In genomic region chr6:34710848-34711247, GRCm38 (mm10) we compare ENCODE assay signal across 8 mouse cellular contexts.
DNase-seq lines count a peak whose midpoint lies in the region; ATAC-seq and TF ChIP-seq lines count a peak whose summit lies in the region.

No protein-coding gene starts in this region.

- H3K4me2 ChIP-seq in embryonic facial prominence, embryonic 13.5 days, result peak overlapping the region; percentile 73
- peak overlapping the region; percentile 60 for H3K4me2 ChIP-seq in limb, embryonic 11.5 days (ENCODE audit: low read depth, severe bottlenecking)
- peak overlapping the region; percentile 52 for H3K4me2 ChIP-seq in stomach, embryonic 14.5 days (replicated peaks; ENCODE audit: low read depth, low read length)

- no peaks in the 10 kb centered on the region for H3K27me3 ChIP-seq in liver, adult 2 months (ENCODE audit: control insufficient read depth, insufficient read depth, low read length)
- H3K27me3 ChIP-seq in embryonic facial prominence, embryonic 13.5 days, result no peaks in the 10 kb centered on the region
- H3K27me3 ChIP-seq in limb, embryonic 11.5 days (ENCODE audit: control insufficient read depth, insufficient read depth, low read length), result no peaks in the 10 kb centered on the region
- no peaks in the 10 kb centered on the region for H3K27me3 ChIP-seq in stomach, embryonic 14.5 days (ENCODE audit: control insufficient read depth, insufficient read depth, low read length)

- H3K36me3 ChIP-seq in liver, adult 2 months (ENCODE audit: control insufficient read depth, insufficient read depth, low read length), result no peaks in the 10 kb centered on the region
- H3K36me3 ChIP-seq in embryonic facial prominence, embryonic 13.5 days, result peaks cover 6% of the 10 kb centered on the region; the same call in 1 of the 2 replicates
- H3K36me3 ChIP-seq in limb, embryonic 11.5 days (ENCODE audit: control insufficient read depth, insufficient read depth, low read length), result no peaks in the 10 kb centered on the region
- no peaks in the 10 kb centered on the region for H3K36me3 ChIP-seq in stomach, embryonic 14.5 days (ENCODE audit: control insufficient read depth, insufficient read depth, low read length)

- peaks cover 30% of the 10 kb centered on the region; the same call in 1 of the 2 replicates for H3K79me2 ChIP-seq in liver, adult 2 months (ENCODE audit: control insufficient read depth, insufficient read depth, low read length)

- no peak for ATAC-seq in embryonic facial prominence, embryonic 13.5 days (ENCODE audit: insufficient number of reproducible peaks, insufficient read depth, low FRiP score, low TSS enrichment, low read depth)
- no peak for ATAC-seq in limb, embryonic 11.5 days (ENCODE audit: insufficient number of reproducible peaks, low FRiP score, low TSS enrichment, low read depth)
- ATAC-seq in stomach, embryonic 14.5 days (ENCODE audit: insufficient number of reproducible peaks, insufficient read depth, low FRiP score, low read depth), result no peak

- H3K4me3 ChIP-seq in liver, adult 2 months (ENCODE audit: insufficient read depth, low read depth, low read length), result peak overlapping the region; percentile 88
- peak overlapping the region; percentile 64 for H3K4me3 ChIP-seq in embryonic facial prominence, embryonic 13.5 days
- peak overlapping the region; percentile 36 for H3K4me3 ChIP-seq in limb, embryonic 11.5 days (ENCODE audit: low read depth, low read length)
- H3K4me3 ChIP-seq in stomach, embryonic 14.5 days (ENCODE audit: low read depth, low read length), result 0 out of 2 replicates have a peak overlapping the region, but pooled peaks have one; percentile 45

- H3K4me1 ChIP-seq in liver, adult 2 months (ENCODE audit: control insufficient read depth, insufficient read depth, low read length), result peaks cover 37% of the 10 kb centered on the region
- H3K4me1 ChIP-seq in embryonic facial prominence, embryonic 13.5 days, result peaks cover 84% of the 10 kb centered on the region
- peaks cover 28% of the 10 kb centered on the region for H3K4me1 ChIP-seq in limb, embryonic 11.5 days (ENCODE audit: control insufficient read depth, insufficient read depth, low read length)
- peaks cover 37% of the 10 kb centered on the region for H3K4me1 ChIP-seq in stomach, embryonic 14.5 days (ENCODE audit: control insufficient read depth, insufficient read depth, low read length)

- DNase-seq in liver, adult 2 months (ENCODE audit: extremely low read depth, low read depth, low spot score), result no peak
- DNase-seq in liver, result no peak
- DNase-seq in limb, embryonic 11.5 days (ENCODE audit: low spot score), result no peak
- DNase-seq in thymus, postnatal 0 days (ENCODE audit: low spot score), result no peak
- DNase-seq in natural killer cell, adult 2 months (ENCODE audit: low spot score in 2 of 2), result no peak
- no peak for DNase-seq in lung, postnatal 36 days

- H3K9ac ChIP-seq in liver, adult 2 months (ENCODE audit: low read depth, low read length), result peak overlapping the region; percentile 68
- H3K9ac ChIP-seq in embryonic facial prominence, embryonic 13.5 days, result peak overlapping the region; percentile 89
- H3K9ac ChIP-seq in limb, embryonic 11.5 days (ENCODE audit: low read length), result peak overlapping the region; percentile 19; the same call in 1 of the 2 replicates
- no peak overlapping the region for H3K9ac ChIP-seq in stomach, embryonic 14.5 days (replicated peaks; ENCODE audit: low read depth, low read length)

- peak overlapping the region; percentile 97 for H3K27ac ChIP-seq in liver, adult 2 months (replicated peaks; ENCODE audit: insufficient read depth, low read depth, low read length)
- H3K27ac ChIP-seq in embryonic facial prominence, embryonic 13.5 days, result peak overlapping the region; percentile 98
- no peak overlapping the region; the same call in 1 of the 2 replicates for H3K27ac ChIP-seq in limb, embryonic 11.5 days (replicated peaks; ENCODE audit: low read depth, low read length)
- peak overlapping the region; percentile 16; the same call in 1 of the 2 replicates for H3K27ac ChIP-seq in stomach, embryonic 14.5 days (ENCODE audit: low read length)

- 28% methylated on average over 5 of the region's 5 CpGs for WGBS in liver, adult 2 months
- WGBS in embryonic facial prominence, embryonic 13.5 days, result 38% methylated on average over 5 of the region's 5 CpGs
- WGBS in limb, embryonic 11.5 days, result 39% methylated on average over 5 of the region's 5 CpGs
- 54% methylated on average over 5 of the region's 5 CpGs for WGBS in stomach, embryonic 14.5 days

- no peaks in the 10 kb centered on the region for H3K9me3 ChIP-seq in embryonic facial prominence, embryonic 13.5 days
- no peaks in the 10 kb centered on the region for H3K9me3 ChIP-seq in limb, embryonic 11.5 days (ENCODE audit: control insufficient read depth, low read length)
- no peaks in the 10 kb centered on the region for H3K9me3 ChIP-seq in stomach, embryonic 14.5 days (ENCODE audit: control insufficient read depth, low read depth, low read length)

- TF ChIP-seq CTCF in liver, adult 2 months (IDR thresholded peaks at IDR 0.05; ENCODE audit: low read depth, low read length), result no peak

- no peak for TF ChIP-seq POLR2A in liver, adult 2 months (IDR thresholded peaks at IDR 0.05; ENCODE audit: extremely low read depth, insufficient read depth, low read length)

Comparison
In these comparisons a context has a peak if more than half of its experiments do, and no peak if none do; other contexts are left out.
1. H3K4me3 ChIP-seq: peak in every context shown above with its lines; median percentile 88 in liver, adult 2 months; 64 in embryonic facial prominence, embryonic 13.5 days; 45 in stomach, embryonic 14.5 days; 36 in limb, embryonic 11.5 days.